Mouse (Mus musculus) brown adipose tissue, adult 24 weeks (tissue): ENCODE data around the gene Acin1. TPM values are rescaled to one million over a fixed set of nuclear protein-coding genes. Genes with fewer than 3 reads are reported as not detected.
A peak's percentile ranks its signal among the peaks of the same experiment; 100 is the strongest.

Experiments
- H3K27ac ChIP-seq: fragments of 200-500 bp; replicated peaks from 2 replicates; pipeline ENCODE4 v1.5.1; 2012; ENCODE audit warnings: low read depth, mild to moderate bottlenecking, low read length
- H3K4me1 ChIP-seq: fragments of 200-500 bp; 2 replicates; pipeline ENCODE4 v1.6.1; 2012; ENCODE audit warnings: low read length, mixed read lengths; ENCODE audit not compliant: control insufficient read depth, insufficient read depth, insufficient read length
- H3K4me3 ChIP-seq: fragments of 200-500 bp; 2 replicates; pipeline ENCODE4 v1.5.1; 2012; ENCODE audit warnings: low read depth, mild to moderate bottlenecking, low read length, moderate library complexity; ENCODE audit not compliant: insufficient read depth
- polyA plus RNA-seq: library from polyadenylated mRNA; stranded (reverse); fragments of >200 nt; gene quantifications from 2 replicates; pipeline ENCODE4 v1.2.4, GENCODE M21; 2012; ENCODE audit not compliant: missing spikeins, insufficient read depth, insufficient read length

Acin1 gene
- polyA plus RNA-seq = 47.2 and 50.6 TPM in 2 replicates

GRCm38 (mm10) chr14:54686522-54687143 lies at the start of gene Acin1:
Gene Acin1 (minus strand): TSS chr14:54686931.
- Histone ChIP-seq H3K27ac (peak within 1 kb of the TSS; percentile 95), H3K4me3 (peak within 1 kb of the TSS; percentile 79), H3K4me1 (0 out of 2 replicates have a peak, but pooled peaks cover 2% of the 10 kb centered on the region)

- no peak overlapping the region for H3K4me3 ChIP-seq
- H3K27ac ChIP-seq = no peak overlapping the region
- H3K4me1 ChIP-seq = no peaks in the 10 kb centered on the region
Measured at GRCm38 (mm10) chr14:54735221-54735620, 48.5 kb upstream of the Acin1 start.

GRCm38 (mm10) chr14:54734004-54734403 lies 47.3 kb upstream of the Acin1 start:
- no peaks in the 10 kb centered on the region for H3K4me1 ChIP-seq
- H3K4me3 ChIP-seq = no peak overlapping the region
- no peak overlapping the region for H3K27ac ChIP-seq

GRCm38 (mm10) chr14:54732206-54732605 lies 45.5 kb upstream of the Acin1 start:
- no peaks in the 10 kb centered on the region for H3K4me1 ChIP-seq
- H3K4me3 ChIP-seq = no peak overlapping the region
- H3K27ac ChIP-seq = no peak overlapping the region

GRCm38 (mm10) chr14:54730305-54730704 lies 43.6 kb upstream of the Acin1 start:
- Histone ChIP-seq H3K27ac (no peak overlapping the region), H3K4me3 (no peak overlapping the region), H3K4me1 (no peaks in the 10 kb centered on the region)

- no peak overlapping the region for H3K27ac ChIP-seq
- H3K4me1 ChIP-seq = no peaks in the 10 kb centered on the region
- H3K4me3 ChIP-seq = no peak overlapping the region
Measured at GRCm38 (mm10) chr14:54728823-54729653, 42.3 kb upstream of the Acin1 start.

GRCm38 (mm10) chr14:54727565-54727964 lies 40.8 kb upstream of the Acin1 start:
- H3K27ac ChIP-seq = no peak overlapping the region
- H3K4me1 ChIP-seq = no peaks in the 10 kb centered on the region
- H3K4me3 ChIP-seq = no peak overlapping the region

- H3K27ac ChIP-seq = no peak overlapping the region
- 0 out of 2 replicates have a peak, but pooled peaks cover 2% of the 10 kb centered on the region for H3K4me1 ChIP-seq
- no peak overlapping the region for H3K4me3 ChIP-seq
Measured at GRCm38 (mm10) chr14:54724049-54724448, 37.3 kb upstream of the Acin1 start.

GRCm38 (mm10) chr14:54721711-54722110 lies 35.0 kb upstream of the Acin1 start:
- H3K4me1 ChIP-seq = 0 out of 2 replicates have a peak, but pooled peaks cover 2% of the 10 kb centered on the region
- no peak overlapping the region for H3K4me3 ChIP-seq
- no peak overlapping the region for H3K27ac ChIP-seq

- Histone ChIP-seq H3K27ac (no peak overlapping the region), H3K4me3 (no peak overlapping the region), H3K4me1 (0 out of 2 replicates have a peak, but pooled peaks cover 2% of the 10 kb centered on the region)
Measured at GRCm38 (mm10) chr14:54720654-54721350, 34.1 kb upstream of the Acin1 start.

- H3K4me1 ChIP-seq = 0 out of 2 replicates have a peak, but pooled peaks cover 2% of the 10 kb centered on the region
- no peak overlapping the region for H3K27ac ChIP-seq
- H3K4me3 ChIP-seq = no peak overlapping the region
Measured at GRCm38 (mm10) chr14:54720041-54720440, 33.3 kb upstream of the Acin1 start.

GRCm38 (mm10) chr14:54715402-54715801 lies 28.7 kb upstream of the Acin1 start:
- H3K4me1 ChIP-seq = no peaks in the 10 kb centered on the region
- H3K4me3 ChIP-seq = no peak overlapping the region

GRCm38 (mm10) chr14:54714617-54715081 lies 27.9 kb upstream of the Acin1 start:
- no peaks in the 10 kb centered on the region for H3K4me1 ChIP-seq
- H3K27ac ChIP-seq = no peak overlapping the region
- peak overlapping the region; percentile 56 for H3K4me3 ChIP-seq

More at GRCm38 (mm10) chr14:54715402-54715801, 28.7 kb upstream of the Acin1 start:
- H3K27ac ChIP-seq = no peak overlapping the region

- H3K4me1 ChIP-seq = no peaks in the 10 kb centered on the region
- H3K4me3 ChIP-seq = peak overlapping the region; percentile 56
- no peak overlapping the region for H3K27ac ChIP-seq
Measured at GRCm38 (mm10) chr14:54714121-54714520, 27.4 kb upstream of the Acin1 start.

GRCm38 (mm10) chr14:54712861-54713260 lies 26.1 kb upstream of the Acin1 start:
- H3K4me1 ChIP-seq = no peaks in the 10 kb centered on the region
- H3K4me3 ChIP-seq = no peak overlapping the region
- H3K27ac ChIP-seq = peak overlapping the region; percentile 60
